Mouse (Mus musculus): ENCODE data around the gene Ptprn2.

The Ptprn2 gene

DNA sequence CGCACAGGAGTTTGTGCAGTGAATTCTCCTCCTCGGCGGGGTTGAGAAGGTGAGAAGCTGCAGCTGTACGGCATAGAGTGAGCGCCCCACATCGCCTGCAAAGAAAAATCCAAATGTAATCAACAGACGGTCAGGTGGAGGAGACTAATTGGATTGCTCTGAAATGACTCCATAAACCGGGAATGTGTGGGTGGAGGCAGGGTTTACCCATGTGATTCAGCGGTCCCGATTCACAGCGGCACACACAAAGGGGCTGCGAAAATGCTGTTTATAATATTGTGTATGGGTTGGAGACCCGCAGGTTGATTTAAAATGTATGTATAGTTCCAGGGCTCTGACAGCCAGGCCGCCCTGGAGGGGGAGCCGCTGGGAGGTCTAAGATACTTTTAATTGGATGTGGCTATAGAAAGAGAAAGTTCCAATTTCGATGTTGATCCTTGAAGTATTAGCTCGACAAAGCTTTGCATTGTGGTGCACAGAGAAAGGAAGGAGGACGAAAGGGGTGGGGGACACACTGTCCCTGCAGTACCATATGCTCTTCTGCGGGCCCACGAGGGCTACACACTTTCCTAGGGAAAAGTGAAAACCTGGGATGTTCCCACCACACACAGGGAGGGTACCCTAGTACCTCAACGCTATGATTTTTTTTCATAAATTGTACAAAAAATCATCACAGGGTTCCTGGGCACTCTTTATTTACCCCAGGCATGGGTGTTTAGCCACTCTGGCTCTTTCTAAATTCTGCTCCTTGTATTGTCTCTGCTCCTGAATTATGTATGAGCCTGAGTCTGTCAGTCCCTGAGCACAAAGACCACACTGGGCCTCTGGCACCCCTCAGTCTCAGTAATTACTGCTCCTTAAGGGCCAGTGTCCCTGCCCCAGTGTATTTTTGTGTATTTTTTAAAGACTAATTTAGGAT lies 568.6 kb downstream of the Ptprn2 start:
- no peak for DNase-seq (ENCODE audit: low spot score in 2 of 2)

DNA sequence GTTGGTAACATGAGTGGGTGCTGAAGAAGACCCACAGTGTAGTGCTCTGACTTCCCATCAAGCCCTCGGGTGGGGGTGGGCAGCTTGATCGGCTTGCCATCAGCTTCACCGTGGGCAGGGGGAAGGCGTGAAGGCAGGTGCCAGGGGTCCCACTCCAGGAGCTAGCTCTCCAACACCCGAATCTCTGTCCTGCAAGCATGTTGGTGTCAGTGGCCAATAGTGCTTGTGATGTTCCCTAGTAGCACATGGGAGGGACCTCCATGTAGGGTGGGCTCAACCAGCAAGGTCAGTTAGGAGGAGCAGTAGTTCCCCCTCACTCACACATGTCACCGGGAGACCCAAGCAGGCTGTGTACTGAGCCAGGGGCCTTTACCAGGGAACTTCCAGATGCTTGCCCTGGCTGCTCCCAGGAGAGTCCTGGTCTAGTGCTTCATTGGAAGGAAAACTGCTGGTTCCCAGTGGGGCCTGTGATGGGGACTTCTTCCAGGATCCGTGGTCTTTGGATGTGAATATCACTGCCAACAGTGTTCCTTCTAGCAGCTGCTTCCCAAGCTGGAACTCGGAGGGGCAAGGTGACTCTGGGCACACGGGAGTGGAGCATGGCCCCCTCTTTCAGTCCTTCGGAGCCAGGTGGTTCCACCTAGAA lies 569.5 kb downstream of the Ptprn2 start:
- no peak for DNase-seq (ENCODE audit: low spot score in 2 of 2)

DNA sequence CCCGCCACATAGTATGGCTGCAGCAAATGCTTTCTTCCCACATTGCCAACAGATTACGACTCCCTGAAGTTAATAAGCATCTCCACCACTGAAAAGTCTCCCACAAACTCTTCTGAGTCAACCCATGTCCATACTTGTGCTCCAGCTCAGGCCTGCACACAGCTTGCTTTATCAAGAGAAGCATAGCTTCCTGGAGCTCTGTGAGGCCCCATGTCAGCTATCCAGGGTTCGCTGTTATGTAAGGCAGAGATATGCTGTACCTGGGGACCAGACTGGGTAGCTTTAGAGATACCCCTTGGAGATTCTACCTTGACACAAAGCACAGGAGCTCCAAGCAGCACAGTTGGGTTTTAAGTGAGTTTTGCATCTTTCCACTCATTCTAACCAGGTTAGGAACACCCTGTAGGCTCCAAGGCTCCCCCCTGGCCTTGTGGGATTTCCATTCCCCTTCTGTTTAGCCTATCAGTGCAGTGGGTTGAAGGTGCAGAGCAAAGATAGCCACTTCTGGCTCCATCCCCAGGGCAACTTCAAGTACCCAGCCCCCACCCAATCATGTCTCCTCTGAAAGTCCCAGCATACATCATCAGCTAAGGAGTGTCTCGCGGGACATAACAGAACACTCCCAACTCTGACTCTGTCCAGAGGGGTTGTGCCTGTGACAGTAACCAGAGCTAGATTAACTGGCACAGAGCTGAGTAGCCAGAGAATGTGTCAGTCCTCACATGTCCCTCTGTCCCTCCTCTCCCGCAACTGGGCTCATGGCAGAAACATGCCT lies 572.9 kb downstream of the Ptprn2 start:
- DNase-seq (ENCODE audit: low spot score in 2 of 2) = no peak

DNA sequence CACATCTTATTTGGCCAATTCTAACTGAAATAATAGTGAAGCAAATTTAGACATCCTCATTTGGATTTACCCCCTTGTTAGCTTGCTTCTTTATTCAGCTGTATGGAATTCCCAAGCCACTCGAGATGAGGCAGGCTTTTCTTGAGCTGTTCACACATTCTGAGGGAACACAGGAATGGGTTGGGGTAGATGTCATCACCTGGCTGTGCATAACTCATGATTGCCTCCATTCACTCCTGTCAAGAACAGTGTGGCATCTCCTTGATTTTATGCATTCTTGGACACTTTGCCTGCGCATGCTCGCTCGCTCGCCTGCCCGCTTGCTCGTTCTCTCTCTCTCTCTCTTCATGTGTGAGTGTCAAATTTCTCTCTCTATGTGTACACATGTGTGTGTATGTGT lies 573.5 kb downstream of the Ptprn2 start:
- no peak for DNase-seq (ENCODE audit: low spot score in 2 of 2)

DNA sequence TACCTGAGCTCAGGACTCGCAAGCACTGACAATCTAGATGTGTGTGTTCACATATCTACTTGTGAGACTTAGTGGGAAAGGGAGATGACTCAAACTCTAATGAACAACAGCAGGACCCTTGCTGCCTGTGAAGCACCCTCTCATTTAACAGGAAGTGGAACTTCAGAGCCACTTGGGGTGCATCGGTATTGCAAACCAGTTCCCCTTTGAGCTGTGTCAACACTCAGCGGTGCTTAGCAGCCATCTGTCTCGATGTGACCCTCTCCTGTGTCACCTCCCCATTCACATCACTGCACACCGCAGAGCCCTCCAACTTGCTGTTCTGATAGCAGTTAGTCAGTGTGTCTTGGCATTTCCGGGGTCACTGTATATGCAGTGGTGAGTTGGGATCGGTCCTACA lies 592.1 kb downstream of the Ptprn2 start:
- no peak for DNase-seq (ENCODE audit: low spot score in 2 of 2)

DNA sequence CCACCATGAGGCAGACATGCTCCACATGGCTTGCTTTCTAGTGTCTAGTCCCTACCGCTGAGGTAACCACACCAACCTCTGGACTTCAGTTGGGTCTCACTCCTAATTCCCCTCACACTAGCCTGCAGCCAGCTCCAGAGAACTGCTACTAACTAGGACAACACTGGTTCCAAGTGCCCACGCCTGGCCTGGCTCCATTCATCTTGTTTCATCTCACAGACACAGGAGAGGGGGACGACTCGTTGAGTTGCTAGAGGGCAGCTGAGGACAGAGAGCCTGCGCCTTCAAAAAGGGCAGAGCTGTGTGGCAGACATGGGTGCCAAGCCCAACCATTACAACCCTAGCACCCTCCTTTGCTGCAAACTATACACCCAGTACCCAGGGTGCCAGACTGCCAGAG lies 593.4 kb downstream of the Ptprn2 start:
- no peak for DNase-seq (ENCODE audit: low spot score in 2 of 2)

DNA sequence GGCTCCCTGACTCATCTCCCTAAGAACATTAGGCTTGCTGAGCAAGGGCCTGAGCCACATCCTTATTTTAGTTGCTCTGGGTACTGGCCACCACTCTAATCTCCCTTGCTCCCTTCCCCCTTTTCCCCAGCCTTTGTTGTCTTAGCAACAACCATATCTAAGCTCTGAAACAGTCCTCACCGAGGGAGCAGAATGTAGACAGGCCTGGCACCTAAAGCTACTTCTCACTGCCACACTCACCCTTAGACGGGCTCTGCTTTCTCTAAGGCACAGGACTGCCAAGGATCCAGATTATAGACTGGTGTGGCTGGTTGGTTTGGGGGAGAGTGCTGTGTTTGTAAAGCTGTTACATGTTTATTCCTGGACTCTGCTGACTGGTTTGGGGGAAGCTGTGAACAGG lies 594.2 kb downstream of the Ptprn2 start:
- no peak for DNase-seq (ENCODE audit: low spot score in 2 of 2)

DNA sequence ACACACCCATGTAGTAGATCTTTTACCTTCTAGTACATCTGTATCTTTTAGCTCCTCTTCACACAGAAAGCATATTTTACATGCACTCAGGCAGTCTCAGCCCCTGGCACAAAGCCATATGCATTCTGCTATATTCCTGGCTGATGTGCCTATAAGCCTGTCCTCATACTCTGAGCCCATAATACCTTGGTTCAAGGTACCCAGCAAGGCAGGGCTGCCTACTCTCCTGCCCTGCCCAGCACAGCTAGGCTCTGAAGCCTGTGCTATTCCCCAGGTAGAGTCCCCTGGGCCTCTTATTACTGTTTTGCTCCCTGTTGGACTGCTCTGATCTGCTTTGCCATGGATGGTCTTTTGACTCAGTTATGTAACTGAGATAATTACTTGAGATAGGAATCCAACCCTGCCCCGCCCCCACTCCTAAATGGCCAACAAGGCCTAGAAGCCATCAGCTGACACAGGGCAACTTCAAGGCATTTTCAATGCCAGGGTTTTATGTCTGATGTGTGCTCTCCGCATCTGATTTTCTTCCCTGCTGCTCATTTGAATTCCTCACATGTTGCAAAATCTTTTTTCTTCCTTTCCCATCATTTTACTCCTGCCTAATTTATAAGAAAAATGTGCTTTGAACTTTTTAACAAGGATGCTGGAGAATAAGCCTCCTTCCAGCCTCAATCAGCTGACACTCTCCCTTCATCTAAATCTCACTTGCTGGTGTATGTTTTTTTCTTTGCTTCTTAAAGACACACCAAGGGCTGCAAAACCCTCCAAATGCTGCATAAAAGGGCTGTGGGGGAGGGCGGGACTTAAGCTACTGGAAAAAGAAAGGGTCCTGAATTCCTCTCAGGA lies 598.6 kb downstream of the Ptprn2 start:
- DNase-seq (ENCODE audit: low spot score in 2 of 2) = no peak

DNA sequence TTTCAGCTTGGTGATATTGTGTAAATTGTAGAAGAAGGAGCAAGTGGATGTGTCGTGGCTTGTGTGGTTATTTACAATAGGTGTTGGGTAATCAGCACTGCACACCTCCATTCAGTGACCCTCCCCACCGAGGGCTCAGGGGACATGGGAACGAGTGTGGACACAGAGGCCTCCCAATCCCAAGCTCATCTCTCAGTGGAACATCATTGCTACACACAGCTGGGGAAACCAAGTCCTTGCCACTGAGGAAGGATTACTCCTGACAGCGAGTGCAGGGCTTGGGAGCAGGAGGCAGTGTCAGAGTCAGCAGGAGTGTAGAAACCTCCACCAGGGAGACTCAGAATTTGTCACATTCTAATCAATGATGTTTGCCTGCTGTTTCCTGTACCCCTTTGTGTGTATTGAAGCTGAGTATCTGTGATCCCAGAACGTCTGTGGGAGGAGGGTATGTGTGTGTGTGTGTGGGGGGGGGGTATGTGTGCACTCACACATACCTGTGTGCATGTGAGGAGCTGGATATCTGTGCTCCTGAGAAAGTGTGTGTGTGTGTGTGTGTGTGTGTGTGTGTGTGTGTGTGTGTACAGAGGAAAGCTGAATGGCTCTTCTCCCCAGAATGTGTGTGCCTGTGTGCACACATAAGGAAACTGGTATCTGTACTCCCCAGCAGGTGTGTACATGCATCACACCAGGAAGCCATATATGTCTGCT lies 599.3 kb downstream of the Ptprn2 start:
- no peak for DNase-seq (ENCODE audit: low spot score in 2 of 2)

DNA sequence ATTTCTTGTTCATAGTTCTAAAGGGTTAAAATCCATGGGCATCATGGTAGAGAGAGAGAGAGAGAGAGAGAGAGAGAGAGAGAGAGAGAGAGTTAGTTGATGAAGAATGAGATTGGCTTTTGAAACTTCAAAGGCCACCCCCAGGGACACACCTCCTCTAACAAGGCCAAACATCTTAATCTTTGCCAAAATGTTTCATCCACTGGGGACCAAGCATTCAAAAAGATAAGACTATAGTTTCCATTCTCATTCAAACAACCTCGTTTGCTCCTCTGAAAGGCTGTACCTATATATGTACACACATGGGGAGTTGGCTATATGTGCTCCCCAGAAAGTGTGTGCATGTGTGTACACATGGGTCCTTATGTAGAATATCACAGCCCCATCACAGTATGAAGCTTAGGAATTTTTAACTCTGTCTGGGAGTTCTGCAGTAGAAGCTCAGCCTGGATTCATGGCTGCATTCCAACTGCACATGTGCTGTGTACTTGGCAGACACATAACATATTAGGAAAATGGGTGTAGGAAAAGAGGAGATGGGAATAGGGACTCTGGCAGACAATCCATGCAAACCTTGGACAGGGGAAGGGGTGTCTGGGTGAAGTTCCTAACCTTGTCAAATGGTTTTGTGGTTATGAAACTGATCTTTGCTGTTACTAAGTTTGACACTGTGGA lies 600.3 kb downstream of the Ptprn2 start:
- no peak for DNase-seq (ENCODE audit: low spot score in 2 of 2)

DNA sequence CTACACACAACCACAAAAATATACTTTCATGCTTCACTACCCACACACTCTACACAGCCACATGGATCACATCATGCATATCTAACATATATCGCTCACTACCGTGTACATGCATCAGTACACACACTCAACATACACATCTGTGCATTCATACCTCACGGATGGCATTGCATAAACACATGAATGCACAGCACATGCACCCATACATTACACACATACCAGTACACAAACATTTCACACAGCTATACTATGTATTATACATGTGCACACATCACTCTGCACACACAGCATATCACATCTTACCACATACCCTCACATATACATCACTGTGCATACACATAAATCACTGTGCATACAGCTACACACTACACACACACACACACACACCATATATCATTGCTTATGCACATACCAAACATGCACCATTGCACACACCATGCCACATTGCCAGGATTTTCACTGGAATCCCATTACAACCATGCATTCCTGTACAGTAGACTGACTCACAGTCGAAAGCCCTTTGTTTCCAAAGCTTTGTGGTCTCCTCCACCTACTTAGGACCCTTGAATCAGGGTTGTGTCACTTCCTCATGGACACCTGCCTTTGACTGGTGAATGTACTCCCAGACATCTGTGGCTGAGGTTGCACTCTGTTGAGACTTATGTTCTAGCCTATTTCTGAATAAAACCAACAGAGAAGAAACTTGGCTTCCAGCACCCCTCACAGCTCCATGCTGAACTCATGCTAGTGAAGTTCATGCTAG lies 607.0 kb downstream of the Ptprn2 start:
- no peak for DNase-seq (ENCODE audit: low spot score in 2 of 2)

DNA sequence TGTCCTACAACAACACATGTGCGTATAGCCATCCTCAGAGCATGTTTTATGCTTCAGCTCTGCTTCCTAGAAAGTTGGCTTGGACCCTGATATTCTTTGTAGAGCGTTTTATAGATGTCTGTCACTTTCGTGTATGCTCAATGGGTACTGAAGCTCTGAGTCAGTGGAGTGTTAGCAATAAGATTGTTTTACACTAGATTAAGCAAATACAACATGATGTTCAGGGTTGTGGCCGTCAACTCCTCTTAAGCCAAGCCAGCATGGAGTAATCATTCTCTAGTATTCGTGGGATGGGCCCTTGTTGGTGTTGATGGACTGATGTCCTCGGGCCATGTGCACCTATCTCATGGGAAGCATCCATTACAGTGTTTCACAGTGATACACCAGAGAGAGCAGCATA lies 610.4 kb downstream of the Ptprn2 start:
- DNase-seq (ENCODE audit: low spot score in 2 of 2) = no peak

DNA sequence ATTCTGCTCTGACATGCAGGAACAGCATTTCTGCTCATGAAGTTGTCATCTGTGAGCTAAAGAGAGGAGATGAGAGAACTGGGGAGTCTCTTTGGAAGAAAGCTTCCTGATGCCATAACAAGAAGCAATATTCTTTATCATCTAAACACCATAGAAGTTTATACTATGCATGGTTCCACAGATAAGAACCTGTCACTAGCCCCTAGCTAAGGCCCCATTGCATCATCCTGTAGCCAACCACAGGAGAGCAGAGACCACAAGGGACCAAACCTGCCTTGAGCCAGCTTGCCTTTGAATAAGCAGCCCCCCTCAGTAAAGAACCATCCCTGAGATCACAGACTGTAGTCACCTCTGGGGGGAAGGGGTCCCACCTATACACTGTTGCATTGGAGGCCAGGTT lies 612.8 kb downstream of the Ptprn2 start:
- no peak for DNase-seq (ENCODE audit: low spot score in 2 of 2)

DNA sequence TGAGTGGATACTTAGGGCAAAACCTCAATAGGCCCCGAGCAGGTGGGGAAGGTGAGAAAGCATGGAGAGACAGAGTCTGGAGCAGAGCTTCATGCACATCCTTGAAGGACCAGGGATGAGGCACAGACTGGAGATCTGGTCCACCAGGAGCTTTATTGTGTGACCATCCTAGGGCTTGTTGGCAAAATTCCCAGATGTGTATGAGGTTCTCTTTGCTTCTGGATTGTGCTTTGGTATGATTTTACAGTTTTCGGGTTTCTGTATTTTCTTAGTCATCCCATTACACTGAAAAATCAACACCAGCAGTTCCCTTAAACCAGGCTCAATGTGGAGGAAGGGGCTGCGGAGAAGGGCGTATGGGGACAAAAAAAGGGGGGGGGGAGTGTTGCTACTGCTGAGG lies 621.2 kb downstream of the Ptprn2 start:
- no peak for DNase-seq (ENCODE audit: low spot score in 2 of 2)

DNA sequence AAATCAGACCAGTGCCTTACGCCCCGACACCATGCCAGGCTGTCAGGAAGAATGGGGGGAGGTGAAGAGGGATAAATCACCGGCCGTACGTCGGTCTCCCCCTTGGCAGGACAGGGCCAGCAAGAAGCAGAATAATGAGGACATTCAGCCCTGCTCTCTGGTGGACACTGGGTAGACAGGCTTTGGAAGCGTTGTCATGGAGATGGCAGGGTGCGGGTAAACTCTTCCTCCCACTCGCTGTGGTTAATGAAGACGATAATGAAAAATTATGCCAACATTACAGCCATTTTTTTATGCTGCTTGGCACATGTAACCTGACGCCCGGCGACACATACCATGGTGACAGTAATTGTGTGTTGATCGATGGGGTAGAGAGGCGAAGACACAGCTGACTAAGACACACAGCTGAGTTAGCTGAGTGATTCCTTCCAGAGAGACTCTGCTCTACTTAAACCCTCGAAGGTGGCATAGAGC lies 621.7 kb downstream of the Ptprn2 start:
- DNase-seq (ENCODE audit: low spot score in 2 of 2) = peak; percentile 17 to 25

DNA sequence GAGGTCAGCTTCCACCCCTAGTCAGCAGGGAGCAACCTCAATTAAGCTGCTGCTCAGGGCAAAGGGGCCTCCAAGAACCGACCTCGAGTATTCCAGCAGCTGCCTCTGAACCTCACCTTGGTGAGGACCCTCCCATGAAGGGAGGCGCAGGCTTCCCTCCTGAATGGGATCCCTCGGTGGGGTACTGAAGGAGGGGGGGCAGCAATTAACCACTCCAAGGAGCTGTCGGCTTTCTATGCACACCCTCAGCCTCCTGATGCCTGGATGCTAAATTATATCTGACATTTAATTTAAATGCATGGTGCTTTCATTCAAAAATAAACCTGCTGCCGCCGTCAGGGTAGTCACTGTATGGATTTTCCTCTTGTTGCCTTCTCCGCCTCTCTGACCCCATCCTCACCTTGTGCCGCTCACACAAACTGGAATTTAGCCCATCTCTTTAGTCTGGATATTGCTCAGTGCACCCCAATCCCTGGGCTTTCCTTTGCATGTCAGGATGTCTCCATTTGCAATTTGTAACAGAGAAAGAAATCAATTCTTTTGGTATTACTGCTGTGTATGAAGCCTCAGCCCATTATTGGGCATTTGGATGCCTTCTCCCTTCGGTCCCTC lies 629.8 kb downstream of the Ptprn2 start:
- no peak for DNase-seq (ENCODE audit: low spot score in 2 of 2)

DNA sequence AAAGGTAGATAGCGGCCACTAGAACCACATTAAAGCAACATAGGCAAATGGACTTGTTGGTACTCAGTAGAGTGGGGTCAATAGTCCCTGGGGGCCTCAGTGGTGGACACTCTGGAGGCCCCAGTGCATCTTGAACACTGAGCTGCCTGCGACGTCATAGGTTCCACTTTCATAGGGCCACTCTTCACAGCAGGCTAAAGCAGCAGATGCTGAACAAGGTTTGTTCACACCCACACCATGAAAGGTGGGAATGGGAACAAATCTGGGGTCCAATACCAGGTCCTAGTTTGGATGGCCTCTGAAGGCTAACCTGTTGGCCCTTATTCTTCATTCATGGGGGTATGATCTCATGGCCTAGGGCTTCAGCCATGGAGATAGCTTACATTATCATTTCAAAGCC lies 641.6 kb downstream of the Ptprn2 start:
- no peak for DNase-seq (ENCODE audit: low spot score in 2 of 2)

DNA sequence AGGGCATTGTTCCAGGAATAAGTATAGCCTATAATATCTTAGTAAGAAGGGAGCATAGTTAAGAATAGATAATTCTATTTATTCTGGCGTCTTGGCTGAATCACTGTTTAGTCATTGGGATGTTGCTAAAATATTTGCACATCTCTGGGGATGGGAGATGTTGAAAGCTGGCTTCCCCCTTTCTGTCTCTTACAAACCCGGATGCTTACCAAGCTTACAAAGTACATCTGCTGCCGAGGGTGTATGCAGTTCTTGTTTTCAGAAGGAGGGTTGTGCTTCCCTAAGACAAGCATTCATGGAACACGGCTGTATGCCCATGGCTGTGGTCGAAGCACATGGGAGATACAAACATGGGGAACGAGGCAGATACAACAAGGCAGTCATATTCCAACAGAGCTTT lies 642.0 kb downstream of the Ptprn2 start:
- DNase-seq (ENCODE audit: low spot score in 2 of 2) = no peak

DNA sequence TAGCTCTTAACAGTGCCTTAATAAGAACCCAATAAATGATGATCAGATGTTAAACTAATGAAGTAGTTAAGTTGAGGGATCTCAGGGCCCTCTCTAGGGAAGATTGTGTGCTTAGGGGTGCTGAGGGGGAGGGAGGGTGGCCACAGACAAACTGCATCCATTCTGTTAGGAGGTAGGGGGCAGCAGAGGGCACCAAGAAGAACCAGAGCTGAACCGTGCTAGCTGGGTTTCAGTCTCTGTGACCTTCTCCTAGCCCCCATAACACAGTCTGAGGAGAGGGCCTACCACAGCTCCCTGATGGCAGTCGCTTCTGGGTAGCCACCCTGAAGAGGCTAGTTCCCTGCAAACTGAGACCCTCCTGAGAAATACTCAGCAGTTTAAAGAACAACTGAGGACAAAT lies 646.6 kb downstream of the Ptprn2 start:
- DNase-seq (ENCODE audit: low spot score in 2 of 2) = no peak

All from frontal cortex, postnatal 25 days (tissue).